ENCODE assay signal across 24 mouse cellular contexts in the genomic region with DNA sequence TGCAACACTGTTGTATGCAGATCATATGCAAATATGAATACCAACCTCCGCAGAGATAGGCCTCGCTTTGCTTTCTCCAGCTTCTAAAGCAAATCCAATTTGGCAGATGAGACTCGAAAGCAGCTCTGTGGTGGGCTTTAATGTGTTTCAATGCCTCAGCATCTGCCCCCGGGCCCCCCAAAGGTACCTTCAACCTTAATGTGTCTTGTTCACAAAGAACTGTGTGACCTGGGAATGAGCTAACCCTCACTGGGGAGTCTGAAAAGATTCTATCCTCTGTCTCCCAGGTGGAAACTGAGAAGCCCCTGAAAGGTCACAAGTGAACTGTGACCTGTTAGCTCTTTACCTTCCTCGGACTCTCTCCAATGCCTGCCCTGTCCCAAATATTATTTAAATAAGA. TPM values are rescaled to one million over a fixed set of nuclear protein-coding genes. Genes with fewer than 3 reads are reported as not detected.
DNase-seq lines count a peak whose midpoint lies in the region; ATAC-seq and TF ChIP-seq lines count a peak whose summit lies in the region.
"Had no signal": no experiment of that assay in that cellular context is flagged by ENCODE, and none has a peak within 500 bp of the region (broad histone marks: within the 10 kb centered on the region; RNA-seq: fewer than 3 reads in every experiment).

No protein-coding gene starts in this region.

- no peaks in the 10 kb centered on the region for H3K9me3 ChIP-seq in hindbrain, embryonic 12.5 days (replicated peaks)
- H3K9me3 ChIP-seq in hindbrain, embryonic 16.5 days (ENCODE audit: control insufficient read depth, low read length) = no peaks in the 10 kb centered on the region
- H3K9me3 ChIP-seq in midbrain, embryonic 14.5 days (ENCODE audit: control insufficient read depth, low read length) = no peaks in the 10 kb centered on the region
- no peaks in the 10 kb centered on the region for H3K9me3 ChIP-seq in midbrain, embryonic 13.5 days
- no peaks in the 10 kb centered on the region for H3K9me3 ChIP-seq in CH12.LX (replicated peaks; ENCODE audit: low read length)
- H3K9me3 ChIP-seq: embryonic facial prominence, embryonic 10.5 days; embryonic facial prominence, embryonic 12.5 days; forebrain, embryonic 13.5 days; forebrain, embryonic 15.5 days had no signal

- no peak for ATAC-seq in hindbrain, embryonic 12.5 days (ENCODE audit: low FRiP score)
- ATAC-seq in hindbrain, embryonic 16.5 days = no peak
- ATAC-seq in midbrain, embryonic 14.5 days (ENCODE audit: low FRiP score, low TSS enrichment) = no peak
- no peak for ATAC-seq in midbrain, embryonic 13.5 days
- ATAC-seq: CD4-positive, CD25-positive, alpha-beta regulatory T cell, adult 4 months; forebrain, embryonic 13.5 days; forebrain, embryonic 15.5 days; forebrain, postnatal 0 days had no signal

- no peaks in the 10 kb centered on the region for H3K79me2 ChIP-seq in CH12.LX (replicated peaks; ENCODE audit: control insufficient read depth, extremely low read depth, insufficient read depth, poor library complexity, severe bottlenecking)

- DNase-seq in midbrain, embryonic 14.5 days = peak; percentile 56
- no peak for DNase-seq in CH12.LX (ENCODE audit: extremely low read depth)
- no peak for DNase-seq in thymus, postnatal 36 days
- DNase-seq: adrenal gland, adult 2 months; adrenal gland, postnatal 10 days; adrenal gland, postnatal 25 days; B cell, adult 2 months; cerebellum, adult 11-12 months; cerebellum, adult 2 months; cerebellum, adult 9-10 months; cerebellum, postnatal 10 days; cerebellum, postnatal 25 days; forebrain, postnatal 0 days had no signal

- 55% methylated on average over 5 of the region's 5 CpGs for WGBS in hindbrain, embryonic 12.5 days
- WGBS in hindbrain, embryonic 16.5 days = 42% methylated on average over 5 of the region's 5 CpGs
- WGBS in midbrain, embryonic 14.5 days = 35% methylated on average over 5 of the region's 5 CpGs
- WGBS in midbrain, embryonic 13.5 days = 44% methylated on average over 5 of the region's 5 CpGs

- peaks cover 30% of the 10 kb centered on the region for H3K4me1 ChIP-seq in hindbrain, embryonic 12.5 days
- peaks cover 2% of the 10 kb centered on the region; the same call in 1 of the 2 replicates for H3K4me1 ChIP-seq in hindbrain, embryonic 16.5 days (ENCODE audit: control insufficient read depth, insufficient read depth, low read depth, low read length)
- peaks cover 9% of the 10 kb centered on the region; the same call in 1 of the 2 replicates for H3K4me1 ChIP-seq in midbrain, embryonic 14.5 days (ENCODE audit: control insufficient read depth, insufficient read depth, low read length)
- H3K4me1 ChIP-seq in midbrain, embryonic 13.5 days (replicated peaks) = peaks cover 34% of the 10 kb centered on the region
- peaks cover 0 to 24% of the 10 kb centered on the region in 2 experiments; a peak in 2 of 4 replicates for H3K4me1 ChIP-seq in CH12.LX (ENCODE audit: control insufficient read depth in 1 of 2, insufficient read depth in 2 of 2)

- H3K36me3 ChIP-seq in hindbrain, embryonic 12.5 days = no peaks in the 10 kb centered on the region
- H3K36me3 ChIP-seq in hindbrain, embryonic 16.5 days (ENCODE audit: control insufficient read depth, insufficient read depth, low read length) = no peaks in the 10 kb centered on the region
- no peaks in the 10 kb centered on the region for H3K36me3 ChIP-seq in midbrain, embryonic 14.5 days (ENCODE audit: control insufficient read depth, insufficient read depth, low read length)
- no peaks in the 10 kb centered on the region for H3K36me3 ChIP-seq in midbrain, embryonic 13.5 days
- no peaks in the 10 kb centered on the region for H3K36me3 ChIP-seq in CH12.LX (replicated peaks in 1 of 2; ENCODE audit: control insufficient read depth in 1 of 2, insufficient read depth in 1 of 2, low read length in 1 of 2)
- H3K36me3 ChIP-seq: embryonic facial prominence, embryonic 10.5 days; embryonic facial prominence, embryonic 12.5 days; forebrain, embryonic 15.5 days had no signal

- H3K4me3 ChIP-seq in hindbrain, embryonic 12.5 days = no peak overlapping the region
- H3K4me3 ChIP-seq in hindbrain, embryonic 16.5 days (ENCODE audit: low read length) = no peak overlapping the region
- no peak overlapping the region for H3K4me3 ChIP-seq in midbrain, embryonic 14.5 days (replicated peaks; ENCODE audit: low read depth, low read length)
- no peak overlapping the region for H3K4me3 ChIP-seq in midbrain, embryonic 13.5 days (replicated peaks)
- no peak overlapping the region for H3K4me3 ChIP-seq in CH12.LX (replicated peaks in 1 of 3; ENCODE audit: low read depth in 2 of 3, low read length in 2 of 3, poor library complexity in 1 of 3)
- H3K4me3 ChIP-seq: embryonic facial prominence, embryonic 10.5 days; embryonic facial prominence, embryonic 12.5 days; forebrain, embryonic 13.5 days; forebrain, embryonic 15.5 days had no signal

- peak overlapping the region; percentile 23; the same call in 1 of the 2 replicates for H3K27ac ChIP-seq in hindbrain, embryonic 12.5 days
- no peak overlapping the region for H3K27ac ChIP-seq in hindbrain, embryonic 16.5 days (ENCODE audit: low read depth, low read length)
- H3K27ac ChIP-seq in midbrain, embryonic 14.5 days (replicated peaks; ENCODE audit: low read depth, low read length) = no peak overlapping the region
- H3K27ac ChIP-seq in midbrain, embryonic 13.5 days = no peak overlapping the region
- no peak overlapping the region for H3K27ac ChIP-seq in CH12.LX (ENCODE audit: insufficient read depth, low read depth)
- H3K27ac ChIP-seq: embryonic facial prominence, embryonic 10.5 days; embryonic facial prominence, embryonic 12.5 days; forebrain, embryonic 13.5 days; forebrain, embryonic 15.5 days had no signal

- dilution Hi-C loops in CH12.LX (cut with MboI; ENCODE audit: extremely low pct_ligation_motif_present, extremely low pct_unique_long_range_greater_than_20kb, low sequenced_read_pairs) = no loop called here

- TF ChIP-seq CTCF in CH12.LX (conservative IDR thresholded peaks at IDR 0.05 in 1 of 2, IDR thresholded peaks at IDR 0.05 in 1 of 2; ENCODE audit: low read depth in 2 of 2, low read length in 2 of 2) = no peak

- TF ChIP-seq POLR2A in CH12.LX (IDR thresholded peaks at IDR 0.05; ENCODE audit: low read depth, low read length) = no peak

- H3K4me2 ChIP-seq in hindbrain, embryonic 12.5 days (replicated peaks) = no peak overlapping the region
- no peak overlapping the region for H3K4me2 ChIP-seq in hindbrain, embryonic 16.5 days (ENCODE audit: low read length)
- no peak overlapping the region for H3K4me2 ChIP-seq in midbrain, embryonic 14.5 days (ENCODE audit: low read length)
- H3K4me2 ChIP-seq in midbrain, embryonic 13.5 days (replicated peaks) = no peak overlapping the region
- no peak overlapping the region for H3K4me2 ChIP-seq in CH12.LX (ENCODE audit: insufficient read depth, low read depth, poor library complexity, severe bottlenecking)
- H3K4me2 ChIP-seq: embryonic facial prominence, embryonic 12.5 days; forebrain, embryonic 13.5 days; forebrain, embryonic 15.5 days had no signal

- in situ Hi-C loops in CH12.LX (cut with MboI; ENCODE audit: low pct_ligation_motif_present, low pct_unique_long_range_greater_than_20kb, low sequenced_read_pairs) = loop anchor here (10.0 kb wide), 1 partner anchor 258 kb away; no protein-coding TSS in a partner anchor

- no peak for TF ChIP-seq RAD21 in CH12.LX (IDR thresholded peaks at IDR 0.05; ENCODE audit: low read depth, low read length)

- no peak for TF ChIP-seq EP300 in CH12.LX (IDR thresholded peaks at IDR 0.05; ENCODE audit: low read length)

- H3K27me3 ChIP-seq in hindbrain, embryonic 12.5 days = no peaks in the 10 kb centered on the region
- H3K27me3 ChIP-seq in hindbrain, embryonic 16.5 days (replicated peaks; ENCODE audit: control insufficient read depth, insufficient read depth, low read length) = no peaks in the 10 kb centered on the region
- H3K27me3 ChIP-seq in midbrain, embryonic 14.5 days (ENCODE audit: control insufficient read depth, insufficient read depth, low read length) = no peaks in the 10 kb centered on the region
- H3K27me3 ChIP-seq in midbrain, embryonic 13.5 days = no peaks in the 10 kb centered on the region
- H3K27me3 ChIP-seq in CH12.LX (replicated peaks) = no peaks in the 10 kb centered on the region
- H3K27me3 ChIP-seq: embryonic facial prominence, embryonic 12.5 days; forebrain, embryonic 13.5 days; forebrain, embryonic 15.5 days had no signal

- no peak overlapping the region for H3K9ac ChIP-seq in hindbrain, embryonic 12.5 days
- H3K9ac ChIP-seq in hindbrain, embryonic 16.5 days (ENCODE audit: low read depth, low read length) = no peak overlapping the region
- H3K9ac ChIP-seq in midbrain, embryonic 14.5 days (replicated peaks; ENCODE audit: low read length) = no peak overlapping the region
- no peak overlapping the region for H3K9ac ChIP-seq in midbrain, embryonic 13.5 days (replicated peaks)
- H3K9ac ChIP-seq in CH12.LX (ENCODE audit: insufficient read depth, low read depth) = no peak overlapping the region
- H3K9ac ChIP-seq: embryonic facial prominence, embryonic 12.5 days; forebrain, embryonic 13.5 days; forebrain, embryonic 15.5 days; forebrain, postnatal 0 days had no signal

TF ChIP-seq in CH12.LX, 34 proteins besides CTCF, POLR2A, EP300 and RAD21:
- TF ChIP-seq UBTF (IDR thresholded peaks at IDR 0.05; ENCODE audit: low read depth, low read length) = no peak
- TF ChIP-seq TBP (conservative IDR thresholded peaks at IDR 0.05; ENCODE audit: low read depth, low read length) = peak; percentile 58; the same call in 1 of the 2 replicates
TF ChIP-seq in CH12.LX: peak in this region for 1.

RNA-seq across cellular contexts. Expression of gene Cpvl, which starts 11.9 kb away (rescaled TPM):
- not detected in 2 replicates for polyA plus RNA-seq in hindbrain, embryonic 12.5 days (2016; fragmentation: Nextera tagmentation; extraction: Ambion mirVana)
- polyA plus RNA-seq in hindbrain, embryonic 16.5 days (2015; fragmentation: Nextera tagmentation; extraction: Ambion mirVana) = 0.24 TPM in 1 of 2 replicates, not detected in the other
- 0.18 TPM in 1 of 2 replicates, not detected in the other for polyA plus RNA-seq in midbrain, embryonic 14.5 days (2014; fragmentation: Nextera tagmentation; extraction: Ambion mirVana)
- polyA plus RNA-seq in midbrain, embryonic 13.5 days (2015; fragmentation: Nextera tagmentation; extraction: Ambion mirVana) = 0.13 TPM in 1 of 2 replicates, not detected in the other
- total RNA-seq in CH12.LX (2012; rRNA removed) (not detected in 2 replicates), CH12.LX (2014; rRNA removed) (not detected in 2 replicates)
- polyA plus RNA-seq in CH12.LX (2012; ENCODE audit: insufficient read length, low read depth) = 0.22 TPM in 1 of 2 replicates, not detected in the other
- total RNA-seq: adrenal gland, adult 2 months; adrenal gland, postnatal 10 days; adrenal gland, postnatal 25 days; forebrain, postnatal 0 days; MEL had no signal
- polyA plus RNA-seq: adrenal gland, adult 2 months; CD4-positive, CD25-positive, alpha-beta regulatory T cell, adult 4 months; cortical plate, adult 2 months; embryonic facial prominence, embryonic 12.5 days; embryonic facial prominence, embryonic 14.5 days; forebrain, embryonic 13.5 days; forebrain, embryonic 15.5 days had no signal
